Mouse (Mus musculus): ENCODE data around the gene Lekr1. TPM values are rescaled to one million over a fixed set of nuclear protein-coding genes. Genes with fewer than 3 reads are reported as not detected.

Gene Lekr1
- total RNA-seq, 1 experiment, result 1.2 TPM

GRCm38 (mm10) chr3:65673725-65674124, 7.7 kb downstream of the Lekr1 start:
- H3K9me3 ChIP-seq (ENCODE audit: control insufficient read depth, insufficient read depth, low read depth, low read length), result no peaks in the 10 kb centered on the region
- no peak overlapping the region for H3K9ac ChIP-seq (ENCODE audit: insufficient read depth, low read depth, low read length, poor library complexity, severe bottlenecking)
- TF ChIP-seq ZC3H11A (IDR thresholded peaks at IDR 0.05; ENCODE audit: borderline replicate concordance, low read depth, low read length) (no peak), ZNF384 (IDR thresholded peaks at IDR 0.05; ENCODE audit: low read depth, low read length) (no peak), CHD2 (IDR thresholded peaks at IDR 0.05; ENCODE audit: low read depth, low read length) (no peak), HCFC1 (IDR thresholded peaks at IDR 0.05; ENCODE audit: borderline replicate concordance, insufficient read depth, low read length) (no peak), MAFK (IDR thresholded peaks at IDR 0.05; ENCODE audit: insufficient read depth, low read depth, low read length) (no peak)
- in situ Hi-C loops (cut with MboI; ENCODE audit: low sequenced_read_pairs in 2 of 2, unreplicated experiment in 2 of 2), result no loop called here
- peaks cover 3 to 8% of the 10 kb centered on the region in 2 experiments; a peak in 2 of 4 replicates for H3K4me1 ChIP-seq (ENCODE audit: control insufficient read depth in 2 of 2, insufficient read depth in 2 of 2, low read length in 2 of 2, poor library complexity in 1 of 2)
- no peak overlapping the region for H3K27ac ChIP-seq (ENCODE audit: insufficient read depth, low read depth, low read length, poor library complexity, severe bottlenecking)
- no peak for DNase-seq (ENCODE audit: low read depth, low spot score)
- no peak overlapping the region for H3K4me3 ChIP-seq (ENCODE audit: insufficient read depth in 1 of 2, low read depth in 1 of 2, low read length in 2 of 2, poor library complexity in 1 of 2, severe bottlenecking in 1 of 2)
- no peaks in the 10 kb centered on the region for H3K36me3 ChIP-seq (ENCODE audit: control insufficient read depth, insufficient read depth, low read length, poor library complexity, severe bottlenecking)

GRCm38 (mm10) chr3:65680612-65681011, 14.6 kb downstream of the Lekr1 start:
- no peak for TF ChIP-seq HCFC1 (IDR thresholded peaks at IDR 0.05; ENCODE audit: borderline replicate concordance, insufficient read depth, low read length)
- no peak for TF ChIP-seq CHD2 (IDR thresholded peaks at IDR 0.05; ENCODE audit: low read depth, low read length)
- no peak for TF ChIP-seq MAFK (IDR thresholded peaks at IDR 0.05; ENCODE audit: insufficient read depth, low read depth, low read length)
- TF ChIP-seq ZNF384 (IDR thresholded peaks at IDR 0.05; ENCODE audit: low read depth, low read length), result no peak
- TF ChIP-seq ZC3H11A (IDR thresholded peaks at IDR 0.05; ENCODE audit: borderline replicate concordance, low read depth, low read length), result no peak
- no peak overlapping the region for H3K9ac ChIP-seq (ENCODE audit: insufficient read depth, low read depth, low read length, poor library complexity, severe bottlenecking)
- in situ Hi-C loops (cut with MboI; ENCODE audit: low sequenced_read_pairs in 2 of 2, unreplicated experiment in 2 of 2), result no loop called here
- no peak overlapping the region for H3K4me3 ChIP-seq (ENCODE audit: insufficient read depth in 1 of 2, low read depth in 1 of 2, low read length in 2 of 2, poor library complexity in 1 of 2, severe bottlenecking in 1 of 2)
- H3K9me3 ChIP-seq (ENCODE audit: control insufficient read depth, insufficient read depth, low read depth, low read length), result no peaks in the 10 kb centered on the region
- no peak overlapping the region for H3K27ac ChIP-seq (ENCODE audit: insufficient read depth, low read depth, low read length, poor library complexity, severe bottlenecking)
- H3K4me1 ChIP-seq (ENCODE audit: control insufficient read depth in 2 of 2, insufficient read depth in 2 of 2, low read length in 2 of 2, poor library complexity in 1 of 2), result no peaks in the 10 kb centered on the region
- H3K36me3 ChIP-seq (ENCODE audit: control insufficient read depth, insufficient read depth, low read length, poor library complexity, severe bottlenecking), result no peaks in the 10 kb centered on the region
- no peak for DNase-seq (ENCODE audit: low read depth, low spot score)

GRCm38 (mm10) chr3:65689705-65690104, 23.7 kb downstream of the Lekr1 start:
- Histone ChIP-seq H3K9ac (ENCODE audit: insufficient read depth, low read depth, low read length, poor library complexity, severe bottlenecking) (no peak overlapping the region), H3K4me1 (ENCODE audit: control insufficient read depth in 2 of 2, insufficient read depth in 2 of 2, low read length in 2 of 2, poor library complexity in 1 of 2) (peaks cover 3% of the 10 kb centered on the region in 2 experiments; a peak in 1 of 4 replicates), H3K4me3 (ENCODE audit: insufficient read depth in 1 of 2, low read depth in 1 of 2, low read length in 2 of 2, poor library complexity in 1 of 2, severe bottlenecking in 1 of 2) (no peak overlapping the region), H3K27ac (ENCODE audit: insufficient read depth, low read depth, low read length, poor library complexity, severe bottlenecking) (no peak overlapping the region), H3K36me3 (ENCODE audit: control insufficient read depth, insufficient read depth, low read length, poor library complexity, severe bottlenecking) (no peaks in the 10 kb centered on the region), H3K9me3 (ENCODE audit: control insufficient read depth, insufficient read depth, low read depth, low read length) (no peaks in the 10 kb centered on the region)
- TF ChIP-seq HCFC1 (IDR thresholded peaks at IDR 0.05; ENCODE audit: borderline replicate concordance, insufficient read depth, low read length) (no peak), MAFK (IDR thresholded peaks at IDR 0.05; ENCODE audit: insufficient read depth, low read depth, low read length) (no peak), ZNF384 (IDR thresholded peaks at IDR 0.05; ENCODE audit: low read depth, low read length) (no peak), ZC3H11A (IDR thresholded peaks at IDR 0.05; ENCODE audit: borderline replicate concordance, low read depth, low read length) (no peak), CHD2 (IDR thresholded peaks at IDR 0.05; ENCODE audit: low read depth, low read length) (no peak)
- in situ Hi-C loops (cut with MboI; ENCODE audit: low sequenced_read_pairs in 2 of 2, unreplicated experiment in 2 of 2), result no loop called here
- DNase-seq (ENCODE audit: low read depth, low spot score), result no peak

GRCm38 (mm10) chr3:65690850-65691249, 24.8 kb downstream of the Lekr1 start:
- DNase-seq (ENCODE audit: low read depth, low spot score), result no peak
- no peak overlapping the region for H3K9ac ChIP-seq (ENCODE audit: insufficient read depth, low read depth, low read length, poor library complexity, severe bottlenecking)
- TF ChIP-seq ZNF384 (IDR thresholded peaks at IDR 0.05; ENCODE audit: low read depth, low read length) (no peak), CHD2 (IDR thresholded peaks at IDR 0.05; ENCODE audit: low read depth, low read length) (no peak), MAFK (IDR thresholded peaks at IDR 0.05; ENCODE audit: insufficient read depth, low read depth, low read length) (no peak), ZC3H11A (IDR thresholded peaks at IDR 0.05; ENCODE audit: borderline replicate concordance, low read depth, low read length) (no peak), HCFC1 (IDR thresholded peaks at IDR 0.05; ENCODE audit: borderline replicate concordance, insufficient read depth, low read length) (no peak)
- in situ Hi-C loops (cut with MboI; ENCODE audit: low sequenced_read_pairs in 2 of 2, unreplicated experiment in 2 of 2), result no loop called here
- H3K27ac ChIP-seq (ENCODE audit: insufficient read depth, low read depth, low read length, poor library complexity, severe bottlenecking), result no peak overlapping the region
- H3K36me3 ChIP-seq (ENCODE audit: control insufficient read depth, insufficient read depth, low read length, poor library complexity, severe bottlenecking), result no peaks in the 10 kb centered on the region
- no peak overlapping the region for H3K4me3 ChIP-seq (ENCODE audit: insufficient read depth in 1 of 2, low read depth in 1 of 2, low read length in 2 of 2, poor library complexity in 1 of 2, severe bottlenecking in 1 of 2)
- H3K4me1 ChIP-seq (ENCODE audit: control insufficient read depth in 2 of 2, insufficient read depth in 2 of 2, low read length in 2 of 2, poor library complexity in 1 of 2), result peaks cover 3% of the 10 kb centered on the region in 2 experiments; a peak in 1 of 4 replicates
- no peaks in the 10 kb centered on the region for H3K9me3 ChIP-seq (ENCODE audit: control insufficient read depth, insufficient read depth, low read depth, low read length)

- Histone ChIP-seq H3K9me3 (ENCODE audit: control insufficient read depth, insufficient read depth, low read depth, low read length) (no peaks in the 10 kb centered on the region), H3K9ac (ENCODE audit: insufficient read depth, low read depth, low read length, poor library complexity, severe bottlenecking) (no peak overlapping the region), H3K4me1 (ENCODE audit: control insufficient read depth in 2 of 2, insufficient read depth in 2 of 2, low read length in 2 of 2, poor library complexity in 1 of 2) (no peaks in the 10 kb centered on the region), H3K4me3 (ENCODE audit: insufficient read depth in 1 of 2, low read depth in 1 of 2, low read length in 2 of 2, poor library complexity in 1 of 2, severe bottlenecking in 1 of 2) (no peak overlapping the region), H3K27ac (ENCODE audit: insufficient read depth, low read depth, low read length, poor library complexity, severe bottlenecking) (no peak overlapping the region), H3K36me3 (ENCODE audit: control insufficient read depth, insufficient read depth, low read length, poor library complexity, severe bottlenecking) (no peaks in the 10 kb centered on the region)
- in situ Hi-C loops (cut with MboI; ENCODE audit: low sequenced_read_pairs in 2 of 2, unreplicated experiment in 2 of 2), result no loop called here
- TF ChIP-seq ZC3H11A (IDR thresholded peaks at IDR 0.05; ENCODE audit: borderline replicate concordance, low read depth, low read length), result no peak
- no peak for DNase-seq (ENCODE audit: low read depth, low spot score)
These were observed 33.7 kb downstream of the Lekr1 start for GRCm38 (mm10) chr3:65699704-65700103.
